Mouse (Mus musculus): Measurements from ENCODE around the gene Sh3pxd2a. TPM values are rescaled to one million over a fixed set of nuclear protein-coding genes. Genes with fewer than 3 reads are reported as not detected.

Sh3pxd2a gene
- total and polyA plus RNA-seq, 3 experiments = 1.3 to 4.6 (median 3.2) TPM

DNA sequence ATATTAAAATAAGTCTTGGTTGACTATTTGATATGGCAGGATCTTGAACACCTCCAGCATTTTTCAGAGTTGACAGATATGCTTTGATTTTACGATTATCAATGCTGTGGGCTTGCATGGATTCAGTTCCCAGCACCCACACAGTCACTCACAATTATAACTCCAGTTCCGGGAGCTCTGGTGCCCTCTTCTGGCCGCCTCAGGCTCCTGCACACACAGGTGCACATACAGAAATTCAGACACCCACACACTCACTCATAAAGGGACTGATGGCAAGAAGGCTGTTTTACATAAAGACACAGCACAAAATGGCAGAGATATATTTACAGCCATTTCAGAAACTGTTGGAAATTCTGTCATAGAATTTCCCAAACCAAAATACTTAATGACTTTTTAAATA lies 25.0 kb upstream of the Sh3pxd2a start:
- TF ChIP-seq CTCF (conservative IDR thresholded peaks at IDR 0.05 in 1 of 2, IDR thresholded peaks at IDR 0.05 in 1 of 2; ENCODE audit: low read depth in 2 of 2, low read length in 2 of 2) (peak in 1 of 2 experiments; percentile 31; a peak in 2 of 4 replicates), ZKSCAN1 (IDR thresholded peaks at IDR 0.05; ENCODE audit: borderline replicate concordance, low read depth, low read length) (no peak)
- peaks cover 14 to 22% of the 10 kb centered on the region in 2 experiments for H3K4me1 ChIP-seq (ENCODE audit: control insufficient read depth in 1 of 2, insufficient read depth in 2 of 2)
- peaks cover 2% of the 10 kb centered on the region for H3K9me3 ChIP-seq (replicated peaks; ENCODE audit: low read length)
- H3K36me3 ChIP-seq (replicated peaks in 1 of 2; ENCODE audit: control insufficient read depth in 1 of 2, insufficient read depth in 1 of 2, low read length in 1 of 2) = no peaks in the 10 kb centered on the region
- H3K4me2 ChIP-seq (ENCODE audit: insufficient read depth, low read depth, poor library complexity, severe bottlenecking) = no peak overlapping the region
- H3K9ac ChIP-seq (ENCODE audit: insufficient read depth, low read depth) = no peak overlapping the region
- H3K4me3 ChIP-seq (replicated peaks in 1 of 3; ENCODE audit: low read depth in 2 of 3, low read length in 2 of 3, poor library complexity in 1 of 3) = no peak overlapping the region
- no peak overlapping the region for H3K27ac ChIP-seq (ENCODE audit: insufficient read depth, low read depth)
- no peaks in the 10 kb centered on the region for H3K79me2 ChIP-seq (replicated peaks; ENCODE audit: control insufficient read depth, extremely low read depth, insufficient read depth, poor library complexity, severe bottlenecking)
- dilution Hi-C loops (cut with MboI; ENCODE audit: extremely low pct_ligation_motif_present, extremely low pct_unique_long_range_greater_than_20kb, low sequenced_read_pairs) = no loop called here
- in situ Hi-C loops (cut with MboI; ENCODE audit: low pct_ligation_motif_present, low pct_unique_long_range_greater_than_20kb, low sequenced_read_pairs) = no loop called here
- H3K27me3 ChIP-seq (replicated peaks) = no peaks in the 10 kb centered on the region
- no peak for DNase-seq (ENCODE audit: extremely low read depth)

GRCm38 (mm10) chr19:47488250-47488649 lies 24.0 kb upstream of the Sh3pxd2a start:
- Histone ChIP-seq H3K4me3 (replicated peaks in 1 of 3; ENCODE audit: low read depth in 2 of 3, low read length in 2 of 3, poor library complexity in 1 of 3) (no peak overlapping the region), H3K4me1 (ENCODE audit: control insufficient read depth in 1 of 2, insufficient read depth in 2 of 2) (peaks cover 14 to 22% of the 10 kb centered on the region in 2 experiments), H3K9me3 (replicated peaks; ENCODE audit: low read length) (peaks cover 2% of the 10 kb centered on the region), H3K27me3 (replicated peaks) (no peaks in the 10 kb centered on the region), H3K36me3 (replicated peaks in 1 of 2; ENCODE audit: control insufficient read depth in 1 of 2, insufficient read depth in 1 of 2, low read length in 1 of 2) (no peaks in the 10 kb centered on the region), H3K4me2 (ENCODE audit: insufficient read depth, low read depth, poor library complexity, severe bottlenecking) (no peak overlapping the region), H3K79me2 (replicated peaks; ENCODE audit: control insufficient read depth, extremely low read depth, insufficient read depth, poor library complexity, severe bottlenecking) (no peaks in the 10 kb centered on the region), H3K9ac (ENCODE audit: insufficient read depth, low read depth) (no peak overlapping the region), H3K27ac (ENCODE audit: insufficient read depth, low read depth) (no peak overlapping the region)
- dilution Hi-C loops (cut with MboI; ENCODE audit: extremely low pct_ligation_motif_present, extremely low pct_unique_long_range_greater_than_20kb, low sequenced_read_pairs) (no loop called here), in situ Hi-C loops (cut with MboI; ENCODE audit: low pct_ligation_motif_present, low pct_unique_long_range_greater_than_20kb, low sequenced_read_pairs) (no loop called here)
- TF ChIP-seq GABPA (IDR thresholded peaks at IDR 0.05; ENCODE audit: insufficient replicate concordance, low read depth, low read length) (no peak), POLR2AphosphoS2 (IDR thresholded peaks at IDR 0.05; ENCODE audit: low read depth, low read length) (no peak), SMC3 (IDR thresholded peaks at IDR 0.05; ENCODE audit: low read depth, low read length) (peak; percentile 60), RAD21 (IDR thresholded peaks at IDR 0.05; ENCODE audit: low read depth, low read length) (peak; percentile 29), CTCF (conservative IDR thresholded peaks at IDR 0.05 in 1 of 2, IDR thresholded peaks at IDR 0.05 in 1 of 2; ENCODE audit: low read depth in 2 of 2, low read length in 2 of 2) (peak in 1 of 2 experiments; percentile 66; a peak in 3 of 4 replicates), USF2 (conservative IDR thresholded peaks at IDR 0.05; ENCODE audit: low read depth, low read length) (no peak)
- DNase-seq (ENCODE audit: extremely low read depth) = no peak

DNA sequence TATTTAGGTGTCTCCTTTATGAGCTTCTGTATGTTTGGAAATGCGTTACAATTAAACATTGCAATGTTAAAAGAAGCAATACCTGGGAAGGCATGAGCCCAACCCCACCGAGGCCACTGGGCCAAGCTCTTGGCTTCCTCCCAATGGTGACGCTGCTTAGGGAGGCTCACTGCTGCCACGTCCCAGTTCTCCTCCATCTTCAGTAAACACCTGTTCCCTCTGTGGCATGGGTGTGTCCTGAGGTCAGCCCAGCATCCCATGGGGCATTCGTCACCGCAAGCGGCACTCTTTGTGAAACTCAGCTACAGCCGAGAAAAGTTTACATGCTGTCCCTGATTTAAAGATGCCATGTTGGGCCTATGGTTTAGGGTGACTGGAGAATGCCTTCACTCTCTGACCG lies 23.4 kb upstream of the Sh3pxd2a start:
- peak; percentile 62 for DNase-seq (ENCODE audit: extremely low read depth)
- dilution Hi-C loops (cut with MboI; ENCODE audit: extremely low pct_ligation_motif_present, extremely low pct_unique_long_range_greater_than_20kb, low sequenced_read_pairs) = no loop called here
- Histone ChIP-seq H3K36me3 (replicated peaks in 1 of 2; ENCODE audit: control insufficient read depth in 1 of 2, insufficient read depth in 1 of 2, low read length in 1 of 2) (no peaks in the 10 kb centered on the region), H3K4me1 (ENCODE audit: control insufficient read depth in 1 of 2, insufficient read depth in 2 of 2) (peaks cover 14 to 22% of the 10 kb centered on the region in 2 experiments), H3K27me3 (replicated peaks) (no peaks in the 10 kb centered on the region), H3K27ac (ENCODE audit: insufficient read depth, low read depth) (no peak overlapping the region), H3K4me3 (replicated peaks in 1 of 3; ENCODE audit: low read depth in 2 of 3, low read length in 2 of 3, poor library complexity in 1 of 3) (no peak overlapping the region), H3K9ac (ENCODE audit: insufficient read depth, low read depth) (no peak overlapping the region), H3K4me2 (ENCODE audit: insufficient read depth, low read depth, poor library complexity, severe bottlenecking) (no peak overlapping the region), H3K79me2 (replicated peaks; ENCODE audit: control insufficient read depth, extremely low read depth, insufficient read depth, poor library complexity, severe bottlenecking) (no peaks in the 10 kb centered on the region), H3K9me3 (replicated peaks; ENCODE audit: low read length) (peaks cover 2% of the 10 kb centered on the region)
- TF ChIP-seq TCF12 (IDR thresholded peaks at IDR 0.05; ENCODE audit: low read depth, low read length) (peak; percentile 49; the same call in 1 of the 2 replicates), EP300 (IDR thresholded peaks at IDR 0.05; ENCODE audit: low read length) (peak; percentile 15; the same call in 1 of the 2 replicates), MXI1 (IDR thresholded peaks at IDR 0.05; ENCODE audit: low read depth, low read length) (no peak), GABPA (IDR thresholded peaks at IDR 0.05; ENCODE audit: insufficient replicate concordance, low read depth, low read length) (no peak)
- in situ Hi-C loops (cut with MboI; ENCODE audit: low pct_ligation_motif_present, low pct_unique_long_range_greater_than_20kb, low sequenced_read_pairs) = no loop called here

Measured in CH12.LX (cell line).